Mouse (Mus musculus): ENCODE results near the gene Olfr1016.

GRCm38 (mm10) chr2:85766798-85767197 is 35.5 kb downstream of the Olfr1016 start, which contains the start of gene Olfr1013:
- TF ChIP-seq POLR2A (IDR thresholded peaks at IDR 0.05; ENCODE audit: control insufficient read depth, low read depth, low read length) (no peak), CTCF (IDR thresholded peaks at IDR 0.05; ENCODE audit: control insufficient read depth, insufficient read depth, insufficient replicate concordance, low read depth, low read length) (no peak)

Data from testis, adult 2 months (tissue).